Mouse (Mus musculus) lung, adult 2 months (tissue): ENCODE results near the gene Ttll5. TPM values are rescaled to one million over a fixed set of nuclear protein-coding genes. Genes with fewer than 3 reads are reported as not detected.

Experiments
- DNase-seq: peaks from one replicate; pipeline ENCODE4 v3.0.0; 2022
- H3K4me1 ChIP-seq: fragments of 200-500 bp; 2 replicates; pipeline ENCODE4 v1.6.1; 2011; ENCODE audit warnings: low read length; ENCODE audit not compliant: control insufficient read depth, insufficient read depth
- H3K4me3 ChIP-seq: fragments of 200-500 bp; replicated peaks from 2 replicates; pipeline ENCODE3; 2011; ENCODE audit warnings: low read depth, mild to moderate bottlenecking, control low read depth, low read length; ENCODE audit errors: extremely low read depth
- CTCF ChIP-seq: fragments of 200-500 bp; IDR thresholded peaks from 2 replicates; pipeline ENCODE4 v1.5.1; 2011; ENCODE audit warnings: mild to moderate bottlenecking, low read length, control low read depth; ENCODE audit not compliant: insufficient read depth
- POLR2A ChIP-seq: fragments of 200-500 bp; IDR thresholded peaks from 2 replicates; pipeline ENCODE4 v1.6.1; 2011; ENCODE audit warnings: low read depth, mild to moderate bottlenecking, control low read depth, low read length, borderline replicate concordance; ENCODE audit errors: extremely low read depth
- WGBS: fragments of 180-500 bp; shearing (Covaris S2); methylation state at CpG from one replicate; pipeline ENCODE4 v1.1.7; 2018; 5-methylcytosine and 5-hydroxymethylcytosine counted together
- polyA plus RNA-seq: library from polyadenylated mRNA; depleted of rRNA; stranded (reverse); fragments of >200 nt; gene quantifications from 2 replicates; pipeline ENCODE4 v1.2.3, GENCODE M21; 2012

Ttll5 gene
- polyA plus RNA-seq, 1 experiment = 11.7 TPM

- Histone ChIP-seq H3K4me3 (no peak overlapping the region), H3K4me1 (no peaks in the 10 kb centered on the region)
- TF ChIP-seq POLR2A (no peak), CTCF (no peak)
- no peak for DNase-seq
- 86% methylated on average over 4 of the region's 4 CpGs for WGBS
Measured at GRCm38 (mm10) chr12:85947161-85947560, 122.7 kb downstream of the Ttll5 start.

GRCm38 (mm10) chr12:85949667-85950066 lies 125.2 kb downstream of the Ttll5 start:
- DNase-seq = no peak
- 71% methylated on average over 6 of the region's 6 CpGs for WGBS
- TF ChIP-seq POLR2A = no peak
- no peak for TF ChIP-seq CTCF
- H3K4me1 ChIP-seq = no peaks in the 10 kb centered on the region
- H3K4me3 ChIP-seq = no peak overlapping the region

- TF ChIP-seq POLR2A (no peak), CTCF (no peak)
- no peak overlapping the region for H3K4me3 ChIP-seq
- DNase-seq = no peak
- 71% methylated on average over 6 of the region's 6 CpGs for WGBS
- no peaks in the 10 kb centered on the region for H3K4me1 ChIP-seq
Measured at GRCm38 (mm10) chr12:85950371-85950770, 125.9 kb downstream of the Ttll5 start.

DNA sequence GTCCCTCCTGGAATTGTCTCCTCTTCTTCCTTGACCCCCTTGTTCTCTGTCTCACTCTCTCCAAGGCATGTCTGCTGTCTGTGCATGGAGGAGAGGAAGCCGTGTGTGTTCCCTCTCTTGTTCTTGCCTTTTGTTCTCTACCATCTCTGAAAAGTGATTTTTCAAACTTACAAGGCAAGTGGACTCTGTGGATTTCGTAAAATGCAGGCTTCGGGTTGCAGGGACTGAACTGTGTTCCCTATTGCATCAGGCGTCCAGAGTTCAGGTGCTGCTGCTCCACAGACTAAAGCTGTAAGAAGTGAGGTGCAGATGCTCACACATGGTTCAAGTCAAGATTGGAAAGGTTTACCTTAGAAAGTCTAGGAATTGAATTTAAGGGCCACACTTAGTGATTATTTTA lies 126.6 kb downstream of the Ttll5 start:
- WGBS = 83% methylated on average over 4 of the region's 4 CpGs

DNA sequence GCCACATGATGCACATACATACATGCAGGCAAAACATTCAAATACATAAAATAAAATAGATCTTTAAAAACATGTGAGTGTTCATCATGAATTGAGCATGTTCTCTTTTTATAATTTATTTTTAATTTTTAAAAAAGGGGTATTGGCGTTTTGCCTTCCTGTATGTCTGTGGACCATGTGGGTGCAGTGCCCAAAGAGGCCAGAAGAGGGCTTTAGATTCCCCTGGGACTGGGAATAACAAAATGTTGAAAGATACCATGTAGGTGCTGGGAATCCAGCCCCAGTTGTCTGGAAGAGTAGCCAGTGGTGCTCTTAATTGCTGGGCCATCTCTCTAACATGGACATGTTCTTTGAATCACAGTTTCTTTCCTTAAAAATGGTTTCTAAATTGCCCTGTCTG lies 127.4 kb downstream of the Ttll5 start:
- WGBS = 93% methylated on average over 1 of the region's 1 CpGs
- peak; percentile 20 for DNase-seq
- no peaks in the 10 kb centered on the region for H3K4me1 ChIP-seq
- no peak for TF ChIP-seq POLR2A
- TF ChIP-seq CTCF = 0 out of 2 replicates have a peak, but pooled peaks have one; percentile 28
- H3K4me3 ChIP-seq = no peak overlapping the region

More for the DNA sequence above, 126.6 kb downstream of the Ttll5 start:
- Histone ChIP-seq H3K4me1 (no peaks in the 10 kb centered on the region), H3K4me3 (no peak overlapping the region)
- no peak for DNase-seq
- TF ChIP-seq CTCF = no peak
- TF ChIP-seq POLR2A = no peak

- TF ChIP-seq POLR2A (no peak), CTCF (no peak)
- 90% methylated on average over 5 of the region's 5 CpGs for WGBS
- DNase-seq = no peak
- H3K4me3 ChIP-seq = no peak overlapping the region
- no peaks in the 10 kb centered on the region for H3K4me1 ChIP-seq
Measured at GRCm38 (mm10) chr12:85952349-85952748, 127.9 kb downstream of the Ttll5 start.

GRCm38 (mm10) chr12:85954167-85954566 lies 129.7 kb downstream of the Ttll5 start:
- peak; percentile 19 for DNase-seq
- Histone ChIP-seq H3K4me1 (peaks cover 7% of the 10 kb centered on the region; the same call in 1 of the 2 replicates), H3K4me3 (no peak overlapping the region)
- TF ChIP-seq CTCF = peak; percentile 46; the same call in 1 of the 2 replicates
- no peak for TF ChIP-seq POLR2A
- 83% methylated on average over 3 of the region's 3 CpGs for WGBS

DNA sequence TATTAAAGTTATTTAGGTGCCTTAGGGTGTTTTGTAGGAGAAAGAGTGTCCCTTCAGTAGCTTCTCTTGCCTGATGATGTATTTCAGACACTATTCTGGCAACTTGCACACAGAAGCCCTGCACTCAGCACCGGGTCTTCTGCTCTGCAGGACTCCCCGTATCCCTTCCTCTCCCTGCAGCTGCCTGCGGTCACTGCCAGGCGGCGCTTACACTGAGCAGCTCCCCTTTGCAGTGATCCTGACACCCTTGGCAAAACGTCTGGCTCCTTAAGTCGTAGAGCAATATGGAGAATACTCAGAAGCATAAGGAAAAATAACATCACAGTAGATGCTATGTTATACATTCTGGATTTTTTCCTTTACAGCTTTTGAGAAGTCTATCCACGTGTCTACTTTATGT lies 130.6 kb downstream of the Ttll5 start:
- DNase-seq = no peak
- 74% methylated on average over 8 of the region's 8 CpGs for WGBS

GRCm38 (mm10) chr12:85955690-85956089 lies 131.2 kb downstream of the Ttll5 start:
- 54% methylated on average over 3 of the region's 3 CpGs for WGBS

More for the DNA sequence above, 130.6 kb downstream of the Ttll5 start:
- TF ChIP-seq CTCF = no peak
- no peak for TF ChIP-seq POLR2A
- H3K4me3 ChIP-seq = no peak overlapping the region
- peaks cover 7% of the 10 kb centered on the region; the same call in 1 of the 2 replicates for H3K4me1 ChIP-seq

GRCm38 (mm10) chr12:85956251-85956650 lies 131.8 kb downstream of the Ttll5 start:
- Histone ChIP-seq H3K4me3 (no peak overlapping the region), H3K4me1 (peaks cover 7% of the 10 kb centered on the region; the same call in 1 of the 2 replicates)
- WGBS = 69% methylated on average over 6 of the region's 6 CpGs
- DNase-seq = no peak
- TF ChIP-seq POLR2A = no peak
- no peak for TF ChIP-seq CTCF

More at GRCm38 (mm10) chr12:85955690-85956089, 131.2 kb downstream of the Ttll5 start:
- peaks cover 7% of the 10 kb centered on the region; the same call in 1 of the 2 replicates for H3K4me1 ChIP-seq
- no peak overlapping the region for H3K4me3 ChIP-seq
- TF ChIP-seq CTCF = no peak
- TF ChIP-seq POLR2A = no peak
- no peak for DNase-seq

- Histone ChIP-seq H3K4me3 (no peak overlapping the region), H3K4me1 (peaks cover 11% of the 10 kb centered on the region)
- DNase-seq = no peak
- TF ChIP-seq POLR2A = no peak
- WGBS = 37% methylated on average over 2 of the region's 2 CpGs
Measured at GRCm38 (mm10) chr12:85958460-85958859, 134.0 kb downstream of the Ttll5 start.
